Comparison of ENCODE assay signal across 12 mouse cellular contexts in genomic region chr10:59253541-59254079, GRCm38 (mm10).
"Had no signal": no experiment of that assay in that cellular context is flagged by ENCODE, and none has a peak within 500 bp of the region (broad histone marks: within the 10 kb centered on the region; RNA-seq: fewer than 3 reads in every experiment).

No protein-coding gene starts in this region.

- H3K9me3 ChIP-seq: limb, embryonic 10.5 days; liver, embryonic 15.5 days; megakaryocyte, embryonic 14.5 days; midbrain, embryonic 13.5 days had no signal

- DNase-seq: kidney, adult 8-10 months; lung, adult 2 months; lung, postnatal 36 days; right cerebral cortex, postnatal 14 days; thymus, postnatal 36 days had no signal

- H3K4me1 ChIP-seq: limb, embryonic 10.5 days; midbrain, embryonic 13.5 days had no signal

- ATAC-seq: lung, postnatal 0 days; midbrain, embryonic 13.5 days had no signal

- H3K36me3 ChIP-seq: limb, embryonic 10.5 days; liver, embryonic 15.5 days; midbrain, embryonic 13.5 days had no signal

- H3K4me3 ChIP-seq: left cerebral cortex, adult 2 months; limb, embryonic 10.5 days; liver, embryonic 15.5 days; megakaryocyte, embryonic 14.5 days; midbrain, embryonic 13.5 days had no signal

- H3K27me3 ChIP-seq: liver, embryonic 15.5 days; midbrain, embryonic 13.5 days had no signal

- H3K4me2 ChIP-seq: liver, embryonic 11.5 days; liver, embryonic 15.5 days; midbrain, embryonic 13.5 days had no signal

- H3K9ac ChIP-seq: liver, embryonic 15.5 days; midbrain, embryonic 13.5 days had no signal

- H3K27ac ChIP-seq: left cerebral cortex, adult 2 months; limb, embryonic 10.5 days; liver, embryonic 15.5 days; midbrain, embryonic 13.5 days had no signal
